Mouse (Mus musculus) kidney, postnatal 25 days (tissue): ENCODE results near the gene Cux2.

Experiments
- DNase-seq, 2 experiments: peaks; one replicate each; pipeline ENCODE4 v3.0.0; 2021; ENCODE audit warnings: mixed read lengths in 2 of 2

Gene Cux2

GRCm38 (mm10) chr5:121961256-121961655 lies 88.6 kb downstream of the Cux2 start:
- DNase-seq, result no peak

- DNase-seq, result no peak
These were observed 90.2 kb downstream of the Cux2 start for GRCm38 (mm10) chr5:121959688-121960087.

GRCm38 (mm10) chr5:121958551-121958950 lies 91.4 kb downstream of the Cux2 start:
- DNase-seq, result no peak

GRCm38 (mm10) chr5:121955806-121956205 lies 94.1 kb downstream of the Cux2 start:
- no peak for DNase-seq

GRCm38 (mm10) chr5:121950175-121950574 lies 99.7 kb downstream of the Cux2 start:
- no peak for DNase-seq

GRCm38 (mm10) chr5:121949050-121949443 lies 100.9 kb downstream of the Cux2 start:
- DNase-seq, result no peak

GRCm38 (mm10) chr5:121948302-121949049 lies 101.4 kb downstream of the Cux2 start:
- DNase-seq, result peak; percentile 52 to 56

GRCm38 (mm10) chr5:121946657-121947245 lies 103.2 kb downstream of the Cux2 start:
- DNase-seq, result no peak

- peak; percentile 36 to 59 for DNase-seq
These were observed 104.1 kb downstream of the Cux2 start for GRCm38 (mm10) chr5:121945819-121946218.

- no peak for DNase-seq
These were observed 105.7 kb downstream of the Cux2 start for GRCm38 (mm10) chr5:121944021-121944790.

GRCm38 (mm10) chr5:121943472-121943871 lies 106.4 kb downstream of the Cux2 start:
- DNase-seq, result no peak

GRCm38 (mm10) chr5:121938065-121938849 lies 111.6 kb downstream of the Cux2 start:
- DNase-seq, result no peak

- no peak for DNase-seq
These were observed 119.6 kb downstream of the Cux2 start for GRCm38 (mm10) chr5:121930261-121930660.

- DNase-seq, result no peak
These were observed 121.4 kb downstream of the Cux2 start for GRCm38 (mm10) chr5:121928362-121929000.

- DNase-seq, result no peak
These were observed 123.4 kb downstream of the Cux2 start for GRCm38 (mm10) chr5:121926543-121926814.

- DNase-seq, result no peak
These were observed 124.0 kb downstream of the Cux2 start for GRCm38 (mm10) chr5:121925751-121926542.

GRCm38 (mm10) chr5:121925291-121925690 lies 124.6 kb downstream of the Cux2 start:
- no peak for DNase-seq

GRCm38 (mm10) chr5:121924423-121924822 lies 125.5 kb downstream of the Cux2 start:
- DNase-seq, result no peak

- DNase-seq, result no peak
These were observed 126.7 kb downstream of the Cux2 start for GRCm38 (mm10) chr5:121922942-121923826.

GRCm38 (mm10) chr5:121919216-121919615 lies 130.7 kb downstream of the Cux2 start:
- DNase-seq, result no peak

- no peak for DNase-seq
These were observed 133.1 kb downstream of the Cux2 start for GRCm38 (mm10) chr5:121916813-121917212.
